Mouse (Mus musculus) embryo, embryonic 11 days (tissue): ENCODE data around the gene Krtap5-4.
"Not testable (repeated sequence)": the region's sequence is repeated elsewhere in the genome, so short reads cannot be mapped to it uniquely, and the experiment has no call there.

Source experiments
- DNase-seq: peaks from one replicate; pipeline ENCODE4 v3.0.0-alpha.2; 2015

The Krtap5-4 gene

GRCm38 (mm10) chr7:142303249-142303648 lies at the start of gene Krtap5-4:
Krtap5-4 (plus strand) TSS chr7:142303549.
- DNase-seq = no peak

- DNase-seq = peak; percentile 54
Measured at GRCm38 (mm10) chr7:142255517-142255916, 47.8 kb upstream of the Krtap5-4 start.

GRCm38 (mm10) chr7:142258254-142258653 lies 45.1 kb upstream of the Krtap5-4 start, which contains the start of gene Gm2431:
Gm2431 (minus strand) TSS chr7:142258354.
- DNase-seq = not testable (repeated sequence)

- not testable (repeated sequence) for DNase-seq
Measured at GRCm38 (mm10) chr7:142274263-142274662, 29.1 kb upstream of the Krtap5-4 start, which contains the start of gene Gm4559. Gm4559 (minus strand) TSS chr7:142274363.

GRCm38 (mm10) chr7:142278183-142278582 lies 25.2 kb upstream of the Krtap5-4 start:
- DNase-seq = peak; percentile 73

- DNase-seq = not testable (repeated sequence)
Measured at GRCm38 (mm10) chr7:142279291-142279690, 24.1 kb upstream of the Krtap5-4 start.

- not testable (repeated sequence) for DNase-seq
Measured at GRCm38 (mm10) chr7:142282847-142283246, 20.5 kb upstream of the Krtap5-4 start.

- DNase-seq = peak; percentile 85
Measured at GRCm38 (mm10) chr7:142284023-142284591, 19.2 kb upstream of the Krtap5-4 start.

GRCm38 (mm10) chr7:142284615-142285080 lies 18.7 kb upstream of the Krtap5-4 start:
- DNase-seq = peak; percentile 97

- peak; percentile 77 for DNase-seq
Measured at GRCm38 (mm10) chr7:142285130-142285835, 18.1 kb upstream of the Krtap5-4 start.

GRCm38 (mm10) chr7:142285910-142286612 lies 17.3 kb upstream of the Krtap5-4 start:
- peak; percentile 22 for DNase-seq

GRCm38 (mm10) chr7:142293851-142294250 lies 9.5 kb upstream of the Krtap5-4 start:
- DNase-seq = peak; percentile 49

- no peak for DNase-seq
Measured at GRCm38 (mm10) chr7:142295418-142295817, 7.9 kb upstream of the Krtap5-4 start.

GRCm38 (mm10) chr7:142296108-142296507 lies 7.2 kb upstream of the Krtap5-4 start:
- DNase-seq = not testable (repeated sequence)

- not testable (repeated sequence) for DNase-seq
Measured at GRCm38 (mm10) chr7:142297018-142297417, 6.3 kb upstream of the Krtap5-4 start, which contains the start of gene Krtap5-1. Krtap5-1 (minus strand) TSS chr7:142297118.

GRCm38 (mm10) chr7:142303929-142304328 lies 580 bp downstream of the Krtap5-4 start:
- DNase-seq = not testable (repeated sequence)

GRCm38 (mm10) chr7:142314600-142315285 lies 11.4 kb downstream of the Krtap5-4 start:
- DNase-seq = no peak

GRCm38 (mm10) chr7:142316558-142316957 lies 13.2 kb downstream of the Krtap5-4 start:
- peak; percentile 75 for DNase-seq

- DNase-seq = peak; percentile 24
Measured at GRCm38 (mm10) chr7:142317216-142317615, 13.9 kb downstream of the Krtap5-4 start.

GRCm38 (mm10) chr7:142319124-142319523 lies 15.8 kb downstream of the Krtap5-4 start:
- no peak for DNase-seq

GRCm38 (mm10) chr7:142320906-142321305 lies 17.6 kb downstream of the Krtap5-4 start:
- peak; percentile 31 for DNase-seq

GRCm38 (mm10) chr7:142321637-142322306 lies 18.4 kb downstream of the Krtap5-4 start:
- not testable (repeated sequence) for DNase-seq
